Mouse (Mus musculus): ENCODE data around the gene Gja6.

DNA sequence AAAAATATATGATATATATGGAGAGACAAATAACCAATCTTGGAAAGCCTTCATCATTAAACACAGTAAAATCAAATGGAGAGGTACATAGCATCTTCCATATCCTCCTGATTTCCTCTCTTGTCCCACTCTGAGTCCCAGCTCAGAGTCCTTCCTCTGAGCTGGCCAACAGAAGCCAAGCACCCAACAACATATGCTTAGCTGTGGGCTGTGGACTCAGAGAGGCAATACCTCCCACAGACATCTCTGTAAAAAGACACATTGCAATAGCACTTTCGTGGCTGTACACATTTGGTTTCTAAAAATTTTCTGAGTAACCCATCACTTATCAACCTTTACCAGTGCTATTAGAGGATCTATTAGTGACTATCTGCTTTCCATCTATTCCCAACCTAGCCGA is 42.7 kb upstream of the Gja6 start:
- TF ChIP-seq CTCF (conservative IDR thresholded peaks at IDR 0.05; ENCODE audit: low read length), result no peak
- no peak for TF ChIP-seq NANOG (IDR thresholded peaks at IDR 0.05; ENCODE audit: borderline replicate concordance, low read length)
- no peak for TF ChIP-seq POU5F1 (IDR thresholded peaks at IDR 0.05; ENCODE audit: borderline replicate concordance, low read length)

Data from E14TG2a.4 (cell line).